Mouse (Mus musculus): ENCODE results near the gene Fign. TPM values are rescaled to one million over a fixed set of nuclear protein-coding genes. Genes with fewer than 3 reads are reported as not detected.

Gene Fign
- polyA plus RNA-seq, 1 experiment from 2014 or later = 5.1 TPM

DNA sequence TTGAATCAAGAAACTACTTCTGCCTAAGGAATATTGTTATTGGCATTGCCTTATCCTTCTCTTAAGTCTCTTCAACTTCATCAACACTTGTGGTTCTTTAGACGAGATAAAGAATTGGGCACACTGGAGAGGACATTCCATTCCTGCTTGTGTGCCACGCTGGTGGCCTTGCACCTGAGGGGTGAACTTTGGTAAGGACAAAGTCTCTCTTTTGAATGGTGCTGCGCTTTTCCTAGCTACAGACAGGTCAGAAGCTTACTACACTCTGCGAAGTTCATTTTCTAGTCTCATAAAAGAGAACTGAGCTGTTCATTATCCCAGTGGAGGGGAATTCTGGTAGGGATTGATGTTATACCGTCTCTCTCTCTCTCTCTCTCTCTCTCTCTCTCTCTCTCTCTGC is 38.4 kb downstream of the Fign start:
- no peak for TF ChIP-seq CTCF (IDR thresholded peaks at IDR 0.05; ENCODE audit: low read depth)
- Histone ChIP-seq H3K9me3 (ENCODE audit: low read depth, low read length) (no peaks in the 10 kb centered on the region), H3K36me3 (ENCODE audit: insufficient read depth) (no peaks in the 10 kb centered on the region), H3K4me1 (ENCODE audit: insufficient read depth) (no peaks in the 10 kb centered on the region), H3K9ac (no peak overlapping the region), H3K27me3 (ENCODE audit: insufficient read depth, low read length) (no peaks in the 10 kb centered on the region), H3K27ac (ENCODE audit: low read depth) (no peak overlapping the region), H3K4me3 (ENCODE audit: low read depth, low read length) (no peak overlapping the region), H3K4me2 (no peak overlapping the region)
- DNase-seq (no peak), ATAC-seq (ENCODE audit: insufficient read depth) (no peak)
- 76% methylated on average over 5 of the region's 5 CpGs for WGBS

DNA sequence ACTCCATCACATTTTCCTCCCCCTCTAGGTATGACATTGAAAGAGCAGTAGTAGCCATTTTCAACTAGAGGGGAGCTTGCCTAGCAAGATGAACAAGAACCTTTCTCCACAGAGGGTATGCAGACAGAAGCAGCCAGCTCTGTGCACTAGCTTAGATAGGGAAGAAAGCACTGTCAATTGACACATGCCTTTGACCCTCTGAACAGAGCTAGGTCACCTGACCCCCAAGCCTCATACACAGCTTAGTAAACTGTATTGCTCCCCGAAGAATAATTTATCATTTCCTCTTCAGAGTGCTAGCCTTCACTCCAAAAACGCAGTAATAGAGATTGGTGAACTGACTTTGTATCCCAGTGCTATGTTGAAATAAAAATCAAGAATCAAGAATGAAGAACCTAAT is 49.7 kb downstream of the Fign start:
- H3K27ac ChIP-seq (ENCODE audit: low read depth) = no peak overlapping the region
- no peak overlapping the region for H3K4me3 ChIP-seq (ENCODE audit: low read depth, low read length)
- 0 out of 2 replicates have a peak, but pooled peaks cover under 1% of the 10 kb centered on the region for H3K4me1 ChIP-seq (ENCODE audit: insufficient read depth)
- no peak for ATAC-seq (ENCODE audit: insufficient read depth)
- no peak for TF ChIP-seq CTCF (IDR thresholded peaks at IDR 0.05; ENCODE audit: low read depth)
- no peaks in the 10 kb centered on the region for H3K9me3 ChIP-seq (ENCODE audit: low read depth, low read length)
- H3K27me3 ChIP-seq (ENCODE audit: insufficient read depth, low read length) = no peaks in the 10 kb centered on the region
- DNase-seq = no peak
- H3K36me3 ChIP-seq (ENCODE audit: insufficient read depth) = no peaks in the 10 kb centered on the region
- H3K9ac ChIP-seq = no peak overlapping the region
- 64% methylated on average over 2 of the region's 2 CpGs for WGBS
- H3K4me2 ChIP-seq = no peak overlapping the region

DNA sequence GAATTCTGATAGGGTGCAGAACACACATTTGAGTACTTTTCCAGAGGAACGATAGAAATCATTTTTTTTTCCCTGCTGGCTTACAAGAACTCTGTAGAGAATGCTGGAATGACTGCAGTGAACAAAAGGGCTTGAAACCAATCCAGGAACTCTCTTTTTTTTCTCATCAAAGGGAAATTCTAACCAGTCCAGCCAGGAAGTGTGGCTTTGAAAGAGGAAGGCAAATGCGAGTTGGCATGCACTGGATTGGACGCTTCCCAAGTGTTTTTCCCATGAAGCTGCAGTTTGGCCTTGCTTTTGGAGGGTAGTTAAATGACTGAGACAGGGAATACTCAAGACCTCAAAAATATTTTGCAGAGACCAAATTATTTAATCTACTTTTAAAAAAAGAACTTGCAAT is 54.7 kb downstream of the Fign start:
- ATAC-seq (ENCODE audit: insufficient read depth) (no peak), DNase-seq (peak; percentile 80)
- H3K27ac ChIP-seq (ENCODE audit: low read depth) = no peak overlapping the region
- 39% methylated on average over 3 of the region's 3 CpGs for WGBS
- no peak overlapping the region for H3K4me2 ChIP-seq
- no peaks in the 10 kb centered on the region for H3K27me3 ChIP-seq (ENCODE audit: insufficient read depth, low read length)
- H3K9ac ChIP-seq = no peak overlapping the region
- no peak for TF ChIP-seq CTCF (IDR thresholded peaks at IDR 0.05; ENCODE audit: low read depth)
- no peak overlapping the region for H3K4me3 ChIP-seq (ENCODE audit: low read depth, low read length)
- no peaks in the 10 kb centered on the region for H3K9me3 ChIP-seq (ENCODE audit: low read depth, low read length)
- H3K36me3 ChIP-seq (ENCODE audit: insufficient read depth) = no peaks in the 10 kb centered on the region
- peaks cover 5% of the 10 kb centered on the region; the same call in 1 of the 2 replicates for H3K4me1 ChIP-seq (ENCODE audit: insufficient read depth)

DNA sequence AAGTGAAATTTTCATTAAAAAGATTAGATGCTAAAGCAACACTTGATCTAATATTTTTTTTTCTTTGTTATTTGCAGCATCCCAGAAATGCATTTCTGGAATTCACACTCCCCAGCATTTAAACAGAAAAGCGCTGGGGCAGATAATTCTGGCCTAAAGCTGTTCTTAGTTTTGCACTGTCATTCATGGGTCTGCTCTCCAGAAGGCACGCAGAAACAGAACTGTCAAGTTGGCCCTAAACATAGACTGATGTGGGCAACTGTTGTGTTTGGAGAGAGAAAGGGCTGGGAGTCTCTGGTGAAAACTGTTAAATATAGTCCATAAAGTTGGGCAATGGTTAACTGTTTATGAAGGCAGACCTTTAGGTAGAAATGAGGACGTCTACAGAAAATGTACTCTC is 62.4 kb downstream of the Fign start:
- Histone ChIP-seq H3K9me3 (ENCODE audit: low read depth, low read length) (no peaks in the 10 kb centered on the region), H3K27ac (ENCODE audit: low read depth) (no peak overlapping the region), H3K4me2 (no peak overlapping the region), H3K27me3 (ENCODE audit: insufficient read depth, low read length) (no peaks in the 10 kb centered on the region), H3K36me3 (ENCODE audit: insufficient read depth) (no peaks in the 10 kb centered on the region), H3K9ac (no peak overlapping the region), H3K4me3 (ENCODE audit: low read depth, low read length) (no peak overlapping the region), H3K4me1 (ENCODE audit: insufficient read depth) (no peaks in the 10 kb centered on the region)
- TF ChIP-seq CTCF (IDR thresholded peaks at IDR 0.05; ENCODE audit: low read depth) = no peak
- DNase-seq = no peak
- 56% methylated on average over 3 of the region's 3 CpGs for WGBS
- no peak for ATAC-seq (ENCODE audit: insufficient read depth)

DNA sequence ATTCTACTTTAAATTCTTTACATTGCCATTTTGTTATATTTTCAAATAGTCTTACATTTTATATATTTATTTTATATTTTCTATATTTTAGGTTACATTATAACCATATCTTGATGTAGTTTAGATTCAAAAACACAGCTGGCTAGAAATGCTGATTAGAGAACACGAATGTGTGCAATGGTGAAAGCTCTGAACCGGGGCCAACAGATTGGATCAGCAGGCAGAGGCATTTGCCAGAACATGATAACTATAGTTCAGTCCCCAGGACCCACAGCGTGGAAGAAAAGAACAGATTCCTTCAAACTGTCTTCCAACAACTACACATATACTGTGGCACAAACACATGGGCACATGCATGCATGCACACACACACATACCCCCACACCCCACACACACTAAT is 64.0 kb downstream of the Fign start:
- H3K36me3 ChIP-seq (ENCODE audit: insufficient read depth) = no peaks in the 10 kb centered on the region
- ATAC-seq (ENCODE audit: insufficient read depth) (no peak), DNase-seq (peak; percentile 12)
- no peaks in the 10 kb centered on the region for H3K9me3 ChIP-seq (ENCODE audit: low read depth, low read length)
- H3K27me3 ChIP-seq (ENCODE audit: insufficient read depth, low read length) = no peaks in the 10 kb centered on the region
- H3K4me1 ChIP-seq (ENCODE audit: insufficient read depth) = no peaks in the 10 kb centered on the region
- no peak overlapping the region for H3K4me2 ChIP-seq
- H3K9ac ChIP-seq = no peak overlapping the region
- WGBS = 66% methylated on average over 3 of the region's 3 CpGs
- H3K27ac ChIP-seq (ENCODE audit: low read depth) = no peak overlapping the region
- no peak overlapping the region for H3K4me3 ChIP-seq (ENCODE audit: low read depth, low read length)
- TF ChIP-seq CTCF (IDR thresholded peaks at IDR 0.05; ENCODE audit: low read depth) = no peak

DNA sequence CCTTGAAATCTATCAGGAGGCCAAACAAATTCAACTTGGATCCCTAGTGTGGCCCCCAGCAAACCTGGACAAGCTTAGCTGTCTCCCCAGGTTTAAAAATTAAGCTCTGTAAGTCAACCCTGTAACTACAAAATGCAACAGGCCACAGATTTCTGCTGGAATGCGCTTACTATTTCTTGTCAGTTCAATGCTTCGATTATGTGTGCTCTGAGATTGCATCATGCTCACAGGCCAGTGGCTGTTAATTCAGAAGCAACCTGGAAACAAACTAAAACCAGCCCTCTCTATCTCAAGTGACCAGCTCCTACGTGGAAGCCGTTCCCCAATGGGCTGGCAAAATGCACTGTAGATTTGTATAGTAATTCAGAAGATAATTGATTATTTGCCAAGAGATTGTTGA is 71.9 kb downstream of the Fign start:
- Histone ChIP-seq H3K9me3 (ENCODE audit: low read depth, low read length) (no peaks in the 10 kb centered on the region), H3K4me2 (no peak overlapping the region), H3K4me1 (ENCODE audit: insufficient read depth) (no peaks in the 10 kb centered on the region), H3K36me3 (ENCODE audit: insufficient read depth) (no peaks in the 10 kb centered on the region), H3K9ac (no peak overlapping the region), H3K4me3 (ENCODE audit: low read depth, low read length) (no peak overlapping the region), H3K27me3 (ENCODE audit: insufficient read depth, low read length) (no peaks in the 10 kb centered on the region), H3K27ac (ENCODE audit: low read depth) (no peak overlapping the region)
- WGBS = 73% methylated on average over 4 of the region's 4 CpGs
- no peak for TF ChIP-seq CTCF (IDR thresholded peaks at IDR 0.05; ENCODE audit: low read depth)
- ATAC-seq (ENCODE audit: insufficient read depth) (no peak), DNase-seq (no peak)

DNA sequence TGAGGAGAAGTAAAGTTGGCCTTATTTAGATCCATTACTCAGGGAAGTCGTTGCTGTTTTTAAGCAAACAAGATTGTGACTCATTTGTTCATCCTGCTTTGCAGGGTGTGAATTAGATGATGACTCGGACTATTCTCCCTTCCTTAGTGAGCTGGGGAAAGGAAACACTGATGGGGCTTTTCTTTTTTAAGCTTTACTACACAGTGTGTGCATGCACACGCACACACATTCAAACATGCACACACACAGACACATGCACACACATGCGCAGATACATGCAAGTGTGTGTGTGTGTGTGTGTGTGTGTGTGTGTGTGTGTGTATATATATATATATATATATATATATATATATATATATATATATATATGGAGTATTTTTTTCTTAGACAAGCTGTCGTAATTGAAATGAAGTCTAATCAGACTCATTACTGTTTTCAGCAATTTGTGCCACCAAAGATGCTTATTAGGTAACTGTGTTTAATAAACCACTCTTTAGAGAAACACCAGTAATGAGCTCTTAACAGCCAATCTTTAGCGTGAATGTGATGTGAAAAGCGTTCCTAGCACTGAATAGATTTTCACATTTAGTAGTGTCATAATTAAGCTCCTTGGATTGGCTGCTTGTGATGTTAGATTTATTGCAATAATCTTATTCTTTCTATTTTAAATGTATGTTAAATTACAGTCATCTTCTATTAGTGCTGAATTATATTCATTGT is 103.4 kb downstream of the Fign start:
- WGBS = 86% methylated on average over 7 of the region's 7 CpGs

More for the DNA sequence above, 103.4 kb downstream of the Fign start:
- no peaks in the 10 kb centered on the region for H3K36me3 ChIP-seq (ENCODE audit: insufficient read depth)
- no peak for DNase-seq
- H3K4me2 ChIP-seq = no peak overlapping the region
- ATAC-seq (ENCODE audit: insufficient read depth) = no peak
- H3K4me3 ChIP-seq (ENCODE audit: low read depth, low read length) = no peak overlapping the region
- H3K4me1 ChIP-seq (ENCODE audit: insufficient read depth) = no peaks in the 10 kb centered on the region
- no peaks in the 10 kb centered on the region for H3K9me3 ChIP-seq (ENCODE audit: low read depth, low read length)
- no peaks in the 10 kb centered on the region for H3K27me3 ChIP-seq (ENCODE audit: insufficient read depth, low read length)
- TF ChIP-seq CTCF (IDR thresholded peaks at IDR 0.05; ENCODE audit: low read depth) = no peak
- H3K27ac ChIP-seq (ENCODE audit: low read depth) = no peak overlapping the region
- no peak overlapping the region for H3K9ac ChIP-seq

All from lung, embryonic 14.5 days (tissue).